Mouse (Mus musculus) heart, postnatal 0 days (tissue): ENCODE measurements at regions not wholly inside any gene's neighbourhood (a gene's known extent, or its start where the extent isn't known, plus 50 kb on each side); places are given as distances from the start of the nearest gene placed in this dataset.

Source experiments
- CTCF ChIP-seq: IDR thresholded peaks from 2 replicates; pipeline ENCODE4 v1.5.1; 2016; ENCODE audit warnings: antibody characterized with exemption, control low read depth, low read depth
- EP300 ChIP-seq: IDR thresholded peaks from 2 replicates; pipeline ENCODE4 v1.6.1; 2016; ENCODE audit warnings: antibody characterized with exemption, low read depth

DNA sequence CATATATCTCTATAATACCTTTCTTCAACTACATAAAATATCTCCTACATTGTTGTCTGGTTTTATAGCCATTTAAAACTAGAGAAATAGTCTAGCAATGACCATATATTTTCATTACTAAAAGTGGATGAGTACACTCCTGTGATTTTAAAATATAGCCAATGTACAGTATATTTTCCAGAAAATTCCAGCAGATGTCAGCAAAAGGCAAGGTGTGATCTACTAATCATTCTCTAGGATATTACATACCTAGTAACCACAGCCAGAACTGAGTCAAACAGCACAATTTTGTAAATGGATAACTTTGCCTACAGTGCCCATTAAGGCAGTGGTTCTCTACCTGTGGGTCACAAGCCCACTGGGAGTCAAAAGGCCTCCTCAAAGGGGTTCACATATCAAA is 972.0 kb upstream of the Cdh20 start:
- no peak for TF ChIP-seq EP300
- no peak for TF ChIP-seq CTCF
